Mouse (Mus musculus) spleen, adult 2 months (tissue): ENCODE measurements at regions not wholly inside any gene's neighbourhood (a gene's known extent, or its start where the extent isn't known, plus 50 kb on each side); places are given as distances from the start of the nearest gene placed in this dataset.

Experiments
- DNase-seq, 2 experiments: peaks; one replicate each; pipeline versions ENCODE4 v3.0.0 to v3.0.0-alpha.2; 2012 to 2021; ENCODE audit warnings: low spot score in 2 of 2, low read depth in 1 of 2
- H3K27ac ChIP-seq: fragments of 200-500 bp; 2 replicates; pipeline ENCODE4 v1.5.1; 2012; ENCODE audit warnings: low read length, inconsistent platforms; ENCODE audit not compliant: insufficient read depth
- H3K27me3 ChIP-seq: fragments of 200-500 bp; 2 replicates; pipeline ENCODE4 v1.6.1; 2012; ENCODE audit warnings: mild to moderate bottlenecking, moderate library complexity, low read length, inconsistent platforms; ENCODE audit not compliant: control insufficient read depth, insufficient read depth
- H3K36me3 ChIP-seq: fragments of 200-500 bp; 2 replicates; pipeline ENCODE4 v1.6.1; 2012; ENCODE audit warnings: mild to moderate bottlenecking, low read length, inconsistent platforms; ENCODE audit not compliant: control insufficient read depth, insufficient read depth
- H3K4me1 ChIP-seq: fragments of 200-500 bp; 2 replicates; pipeline ENCODE4 v1.6.1; 2011; ENCODE audit warnings: inconsistent platforms; ENCODE audit not compliant: control insufficient read depth, insufficient read depth, insufficient read length
- H3K4me3 ChIP-seq: fragments of 200-500 bp; 2 replicates; pipeline ENCODE4 v1.5.1; 2011; ENCODE audit warnings: mild to moderate bottlenecking, inconsistent platforms; ENCODE audit not compliant: insufficient read depth, insufficient read length; ENCODE audit errors: extremely low read depth
- CTCF ChIP-seq: fragments of 200-500 bp; IDR thresholded peaks from 2 replicates; pipeline ENCODE4 v1.5.1; 2011; ENCODE audit warnings: mild to moderate bottlenecking, inconsistent platforms; ENCODE audit not compliant: insufficient read depth, insufficient read length, insufficient replicate concordance; ENCODE audit errors: extremely low read depth
- POLR2A ChIP-seq: fragments of 200-500 bp; IDR thresholded peaks from 2 replicates; pipeline ENCODE4 v1.6.1; 2011; ENCODE audit warnings: low read depth, low read length, inconsistent platforms
- WGBS: fragments of 180-500 bp; shearing (Covaris S2); methylation state at CpG from one replicate; pipeline ENCODE4 v1.1.7; 2018; 5-methylcytosine and 5-hydroxymethylcytosine counted together

- no peak overlapping the region for H3K4me3 ChIP-seq
- no peaks in the 10 kb centered on the region for H3K36me3 ChIP-seq
- H3K27me3 ChIP-seq, result no peaks in the 10 kb centered on the region
- WGBS, result 74% methylated on average over 3 of the region's 3 CpGs
- TF ChIP-seq CTCF (no peak), POLR2A (no peak)
- peak overlapping the region; percentile 15; the same call in 1 of the 2 replicates for H3K27ac ChIP-seq
- no peaks in the 10 kb centered on the region for H3K4me1 ChIP-seq
- no peak for DNase-seq
Measured at GRCm38 (mm10) chr14:16152702-16153101, 96.4 kb upstream of the Ngly1 start.

DNA sequence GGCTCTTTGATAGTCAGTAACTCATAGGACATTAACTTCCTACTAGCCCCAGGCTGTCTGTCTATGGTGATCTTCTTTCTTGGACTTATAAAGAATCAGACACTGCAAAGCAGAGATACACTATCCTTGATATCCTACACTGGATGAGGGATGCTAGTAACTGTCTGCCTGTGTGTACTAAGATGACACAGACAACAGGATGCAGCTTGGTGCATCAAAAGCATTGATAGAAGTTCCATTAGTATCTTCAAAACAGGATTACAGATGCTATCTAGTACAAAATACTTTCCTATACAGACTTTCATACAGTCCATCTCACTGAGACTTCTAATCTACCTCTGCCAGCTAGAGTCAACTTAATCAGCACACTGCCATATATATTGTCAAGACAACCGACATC is 94.0 kb upstream of the Ngly1 start:
- Histone ChIP-seq H3K27ac (no peak overlapping the region), H3K36me3 (no peaks in the 10 kb centered on the region), H3K4me1 (no peaks in the 10 kb centered on the region), H3K4me3 (no peak overlapping the region), H3K27me3 (no peaks in the 10 kb centered on the region)
- WGBS, result 83% methylated on average over 1 of the region's 1 CpGs
- no peak for TF ChIP-seq CTCF
- TF ChIP-seq POLR2A, result no peak
- DNase-seq, result no peak

DNA sequence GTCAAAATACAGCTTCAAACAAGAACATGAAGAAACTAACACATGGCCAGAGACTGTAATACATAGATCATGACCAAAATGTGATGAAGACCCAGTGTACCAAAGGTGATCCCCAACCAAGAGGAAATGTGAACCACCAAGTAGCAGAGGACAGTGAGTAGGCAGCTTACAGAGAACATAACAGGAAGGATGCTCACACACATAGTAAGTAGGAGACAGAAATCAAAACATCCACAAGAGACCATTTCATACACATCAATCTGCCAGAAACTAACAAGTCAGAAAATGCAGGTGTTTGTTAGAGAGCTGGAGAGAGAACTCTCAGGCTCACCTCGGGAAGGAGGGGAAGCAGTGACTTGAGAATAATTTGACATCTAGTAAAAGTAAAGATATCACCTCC is 78.9 kb upstream of the Ngly1 start:
- 9% methylated on average over 1 of the region's 1 CpGs for WGBS
- Histone ChIP-seq H3K27ac (peak overlapping the region; percentile 78; the same call in 1 of the 2 replicates), H3K36me3 (no peaks in the 10 kb centered on the region), H3K4me1 (peaks cover 37% of the 10 kb centered on the region), H3K27me3 (no peaks in the 10 kb centered on the region), H3K4me3 (no peak overlapping the region)
- no peak for DNase-seq
- no peak for TF ChIP-seq CTCF
- TF ChIP-seq POLR2A, result no peak

DNA sequence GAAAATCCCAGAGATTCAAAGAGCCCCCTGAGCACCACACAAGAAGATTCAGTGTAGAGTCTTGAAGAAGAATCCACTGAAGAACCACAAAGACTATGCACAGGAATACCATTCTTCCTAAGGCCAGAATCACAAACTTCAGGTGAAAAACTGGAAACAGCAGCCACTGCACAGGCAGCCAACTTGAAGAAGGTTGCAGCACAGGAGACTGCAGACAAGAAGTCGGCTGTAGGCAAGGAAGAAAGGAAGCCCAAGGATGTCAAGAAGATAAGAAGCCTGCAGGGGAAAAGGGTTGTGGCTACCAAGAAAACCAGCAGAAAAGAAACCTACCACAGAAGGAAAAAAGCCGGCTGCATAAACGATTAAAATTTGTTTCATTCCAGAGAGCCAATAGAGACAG is 76.8 kb upstream of the Ngly1 start:
- Histone ChIP-seq H3K36me3 (no peaks in the 10 kb centered on the region), H3K4me3 (no peak overlapping the region), H3K27ac (peak overlapping the region; percentile 78), H3K27me3 (no peaks in the 10 kb centered on the region), H3K4me1 (peaks cover 37% of the 10 kb centered on the region)
- WGBS, result 12% methylated on average over 3 of the region's 3 CpGs
- DNase-seq, result no peak
- TF ChIP-seq POLR2A, result no peak
- no peak for TF ChIP-seq CTCF

GRCm38 (mm10) chr14:16173292-16173691 is 75.8 kb upstream of the Ngly1 start:
- Histone ChIP-seq H3K36me3 (no peaks in the 10 kb centered on the region), H3K27me3 (no peaks in the 10 kb centered on the region), H3K4me3 (no peak overlapping the region), H3K27ac (peak overlapping the region; percentile 99), H3K4me1 (peaks cover 37% of the 10 kb centered on the region)
- peak; percentile 78 to 90 for DNase-seq
- TF ChIP-seq POLR2A (no peak), CTCF (no peak)
- under 1% methylated on average over 3 of the region's 3 CpGs for WGBS

DNA sequence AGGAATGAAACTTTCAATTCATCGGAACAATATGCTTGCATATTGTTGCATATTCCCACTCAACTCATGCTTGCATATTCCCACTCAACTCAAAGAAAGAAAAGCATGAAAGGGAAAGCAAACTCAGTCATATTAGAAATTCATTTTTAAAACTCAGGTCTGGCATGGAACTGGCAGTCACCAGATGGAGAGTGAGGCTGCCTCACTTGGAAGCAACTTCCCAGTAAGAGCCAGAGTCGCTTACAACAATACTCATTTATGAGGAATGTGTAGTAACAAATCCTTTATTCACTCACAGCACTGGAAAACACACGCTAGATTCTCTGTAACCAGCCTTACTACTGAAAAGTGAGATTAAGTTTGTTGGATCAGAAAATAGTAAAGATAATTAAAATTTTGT is 70.9 kb upstream of the Ngly1 start:
- TF ChIP-seq POLR2A (no peak), CTCF (no peak)
- no peak for DNase-seq
- Histone ChIP-seq H3K27me3 (no peaks in the 10 kb centered on the region), H3K27ac (no peak overlapping the region), H3K4me1 (peaks cover 15% of the 10 kb centered on the region; the same call in 1 of the 2 replicates), H3K36me3 (no peaks in the 10 kb centered on the region), H3K4me3 (no peak overlapping the region)
- WGBS, result 90% methylated on average over 3 of the region's 3 CpGs

DNA sequence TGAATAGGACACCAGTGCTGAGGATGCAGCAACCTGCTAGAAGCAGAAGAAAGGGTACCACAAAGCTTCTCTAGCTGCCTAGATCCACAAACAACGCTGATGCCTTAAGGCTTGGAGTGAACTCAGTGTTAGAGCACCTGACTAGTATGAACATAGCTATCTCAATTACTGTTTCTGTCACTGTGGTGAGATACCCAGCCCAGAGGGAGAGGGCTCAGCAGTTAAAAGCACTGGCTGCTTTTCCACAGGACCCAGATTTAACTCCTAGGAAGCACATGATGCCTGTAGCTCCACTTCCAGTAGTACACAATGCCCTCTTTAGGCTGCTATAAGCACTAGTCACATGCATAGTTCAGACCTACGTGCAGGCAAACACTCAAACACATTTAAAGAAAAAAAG is 67.3 kb upstream of the Ngly1 start:
- Histone ChIP-seq H3K4me1 (no peaks in the 10 kb centered on the region; the same call in 1 of the 2 replicates), H3K27me3 (no peaks in the 10 kb centered on the region), H3K27ac (no peak overlapping the region), H3K4me3 (no peak overlapping the region), H3K36me3 (no peaks in the 10 kb centered on the region)
- 69% methylated on average over 2 of the region's 2 CpGs for WGBS
- TF ChIP-seq POLR2A (no peak), CTCF (no peak)
- DNase-seq, result no peak
